Mouse (Mus musculus): ENCODE results near the gene Xpo4.

Gene Xpo4

DNA sequence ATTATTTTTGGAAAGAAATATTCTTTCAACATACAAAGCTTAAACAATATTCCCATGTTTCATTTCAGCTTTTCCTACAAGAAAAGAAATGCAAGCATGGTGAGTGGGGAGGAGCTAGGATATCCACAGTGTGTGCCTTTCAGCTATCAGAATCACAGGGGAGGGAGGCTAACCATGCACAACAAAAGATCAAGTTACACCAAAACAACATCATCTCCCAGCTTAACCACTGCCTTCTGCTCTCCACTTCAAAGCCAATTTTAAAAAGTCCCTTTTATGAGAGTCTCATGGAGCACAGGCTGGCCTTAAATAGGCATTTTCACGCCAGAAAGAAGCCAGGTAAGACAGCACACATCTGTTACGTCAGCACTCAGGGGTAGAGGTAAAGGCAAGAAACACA, 54.2 kb downstream of the Xpo4 start:
- DNase-seq (ENCODE audit: extremely low read depth, insufficient read length, low spot score), result no peak

DNA sequence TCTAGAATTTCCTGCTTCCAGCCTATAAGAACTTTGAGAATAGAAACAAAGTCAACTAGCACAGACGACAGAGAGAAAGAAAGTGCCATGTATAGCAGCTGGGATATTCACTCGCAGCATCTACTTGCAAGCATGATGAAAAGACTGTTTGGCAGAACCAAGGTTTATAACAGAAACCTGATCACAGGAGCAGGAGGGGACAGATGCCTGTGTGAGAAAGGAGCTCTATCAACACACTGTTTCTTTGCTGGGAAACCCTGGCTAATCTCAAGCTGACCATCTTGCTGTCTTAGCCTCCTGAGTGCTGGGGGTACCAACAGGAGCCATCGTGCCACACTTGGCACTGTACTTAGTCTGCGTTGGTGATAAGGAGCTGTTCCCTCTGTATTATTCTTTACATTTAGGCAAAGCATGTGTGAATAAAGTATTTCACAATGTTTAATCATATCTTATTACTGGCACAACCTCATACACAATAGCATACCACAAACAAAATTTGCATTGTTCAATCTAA, 55.4 kb downstream of the Xpo4 start:
- no peak for DNase-seq (ENCODE audit: extremely low read depth, insufficient read length, low spot score)

DNA sequence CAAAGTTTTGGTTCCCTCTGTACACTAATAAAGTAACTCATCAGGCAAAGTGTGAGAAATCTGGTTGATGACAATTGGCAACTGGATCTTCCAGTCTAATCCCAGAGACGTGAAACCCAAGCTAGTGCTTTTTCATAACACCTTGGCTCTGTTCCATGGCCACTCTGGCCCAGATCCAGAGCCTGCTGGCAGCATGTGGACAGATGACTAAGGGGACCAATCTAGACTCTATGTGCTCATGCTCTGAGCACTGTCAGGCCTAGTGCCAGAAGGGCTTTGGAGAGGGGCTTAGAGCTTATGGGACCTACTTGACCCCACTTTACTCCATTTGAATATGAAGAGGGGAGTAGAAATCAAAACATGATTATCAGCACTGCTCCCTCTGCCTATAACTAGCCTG, 57.7 kb downstream of the Xpo4 start:
- peak; percentile 59 for DNase-seq (ENCODE audit: extremely low read depth, insufficient read length, low spot score)

DNA sequence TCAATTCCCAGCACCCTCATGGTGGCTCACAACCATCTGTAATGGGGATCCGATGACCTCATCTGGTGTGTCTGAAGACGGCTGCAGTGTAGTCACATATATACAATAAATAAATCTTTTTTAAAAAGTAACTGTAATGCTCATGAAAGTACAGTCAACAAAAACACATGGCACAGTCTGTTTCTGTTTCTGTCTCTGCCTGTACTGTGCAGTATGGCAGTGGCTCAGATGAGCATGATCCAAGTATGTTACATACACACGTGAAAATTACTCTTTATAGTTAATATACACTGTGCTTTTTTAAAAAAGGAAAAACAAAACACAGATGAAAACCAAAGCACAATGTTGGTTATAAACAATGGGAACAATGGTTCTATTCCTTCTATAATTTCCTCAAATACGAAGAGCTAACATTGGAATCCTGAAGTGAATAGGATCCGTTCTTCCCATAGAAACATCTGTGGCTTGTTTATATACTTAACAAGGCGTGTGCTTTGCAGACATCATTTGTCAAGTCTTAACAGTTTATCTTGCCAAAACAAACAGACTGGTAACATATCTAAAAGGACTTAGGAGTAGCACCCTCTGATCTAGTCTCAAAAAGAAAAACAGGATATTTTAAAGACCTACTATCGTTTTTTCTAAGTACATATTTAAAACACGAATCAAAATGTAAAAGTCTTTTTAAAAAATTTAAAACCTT, 58.4 kb downstream of the Xpo4 start:
- DNase-seq (ENCODE audit: extremely low read depth, insufficient read length, low spot score), result no peak

DNA sequence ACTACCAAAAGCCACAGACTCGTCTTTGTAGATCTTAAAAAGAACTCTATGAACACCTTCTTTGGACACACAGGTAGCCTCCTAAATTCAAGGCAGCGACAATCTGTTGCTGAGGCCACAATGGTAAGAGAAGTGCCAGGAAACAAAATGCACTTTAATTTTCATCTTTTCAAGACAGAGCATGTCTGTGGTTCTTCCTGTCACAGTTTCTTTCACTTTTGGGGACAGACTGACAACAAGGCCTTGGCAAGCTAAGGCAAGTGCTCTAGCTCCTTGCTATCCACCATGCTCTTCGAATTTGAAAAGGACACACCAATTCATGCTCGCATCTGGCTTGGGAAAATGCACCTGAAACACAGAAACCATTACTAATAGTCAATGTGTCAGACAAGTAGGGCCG, 72.0 kb downstream of the Xpo4 start:
- no peak for DNase-seq (ENCODE audit: extremely low read depth, insufficient read length, low spot score)

DNA sequence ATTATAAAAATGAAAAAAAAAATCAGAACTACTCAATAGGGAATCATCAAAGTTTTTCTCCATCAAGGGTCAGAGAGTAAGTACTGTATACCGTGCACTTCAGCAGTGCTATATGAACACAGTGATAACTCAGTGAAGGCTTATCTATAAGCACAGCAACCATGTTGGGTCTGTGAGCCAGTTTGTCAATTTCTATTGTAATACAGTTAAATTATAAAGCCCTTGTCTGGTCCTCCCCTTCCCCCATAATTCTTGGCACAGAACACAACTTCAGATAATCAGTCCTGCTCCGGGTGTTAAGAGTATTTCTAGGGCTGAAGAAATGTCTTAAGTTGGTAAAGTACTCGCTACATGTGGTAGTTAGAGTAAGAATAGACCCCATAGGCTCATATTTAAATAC, 73.4 kb downstream of the Xpo4 start:
- DNase-seq (ENCODE audit: extremely low read depth, insufficient read length, low spot score), result no peak

DNA sequence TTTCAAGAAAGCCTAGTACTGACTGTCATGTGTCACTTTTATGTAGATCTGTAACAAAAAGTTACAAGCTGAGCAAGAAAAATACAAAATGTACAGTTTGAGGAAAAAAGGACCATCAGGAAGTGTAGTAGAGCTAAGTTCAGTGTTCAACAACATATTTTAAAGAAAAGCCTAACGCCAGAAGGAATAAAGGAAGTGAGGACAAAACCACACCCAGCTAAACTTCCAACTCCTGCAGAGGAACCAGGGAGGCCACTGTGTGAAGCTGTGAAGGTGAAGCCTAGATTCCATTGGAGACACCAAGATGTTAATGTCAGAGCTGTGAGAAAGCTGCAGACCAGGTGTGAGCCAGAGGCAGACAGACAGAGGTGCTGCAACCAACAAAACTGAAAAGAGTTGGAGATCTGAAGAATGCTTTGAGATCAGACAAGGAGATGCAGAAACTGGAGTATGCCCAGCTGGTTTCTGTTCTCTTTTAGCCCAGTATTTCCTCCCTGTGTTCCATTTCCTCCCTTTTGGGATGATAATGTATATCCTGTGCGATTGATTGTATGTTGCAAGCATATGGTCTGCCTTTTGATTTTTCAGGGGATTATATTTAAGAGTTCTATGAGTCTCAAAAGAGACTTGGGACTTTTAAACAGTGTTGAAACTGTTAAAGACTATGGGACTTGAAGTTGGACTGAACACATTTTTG, 88.7 kb downstream of the Xpo4 start:
- no peak for DNase-seq (ENCODE audit: extremely low read depth, insufficient read length, low spot score)

DNA sequence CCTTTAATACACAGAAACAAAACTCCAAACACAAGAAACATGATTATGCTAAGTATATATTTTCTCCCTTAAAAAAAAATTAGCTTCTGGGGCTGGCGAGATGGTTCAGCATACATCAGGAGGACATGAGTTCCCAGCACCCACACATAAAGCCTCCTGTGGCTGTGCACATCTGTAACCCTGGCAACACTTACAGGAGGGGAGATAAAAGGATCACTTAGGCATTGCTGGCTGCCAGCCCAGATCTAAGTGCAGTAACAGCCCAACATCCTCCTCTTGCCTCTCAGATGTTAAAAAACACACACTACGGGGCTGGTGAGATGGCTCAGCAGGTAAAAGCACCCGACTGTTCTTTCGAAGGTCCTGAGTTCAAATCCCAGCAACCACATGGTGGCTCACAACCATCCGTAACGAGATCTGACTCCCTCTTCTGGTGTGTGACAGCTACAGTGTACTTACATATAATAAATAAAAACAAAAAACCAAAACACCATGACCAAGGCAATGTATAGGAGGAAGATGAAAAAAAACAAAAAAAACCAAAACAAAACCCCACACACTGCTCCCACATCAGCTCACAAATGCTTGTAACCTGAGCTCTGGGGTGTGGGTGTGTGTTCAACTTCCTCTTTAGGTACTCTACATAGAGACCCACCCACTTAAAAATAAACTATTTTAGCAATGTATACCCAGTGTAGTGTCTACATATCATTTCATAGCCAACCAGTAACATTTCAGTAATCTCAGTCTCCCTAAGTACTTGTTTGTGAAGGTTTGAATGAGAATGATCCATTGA, 90.2 kb downstream of the Xpo4 start:
- no peak for DNase-seq (ENCODE audit: extremely low read depth, insufficient read length, low spot score)

DNA sequence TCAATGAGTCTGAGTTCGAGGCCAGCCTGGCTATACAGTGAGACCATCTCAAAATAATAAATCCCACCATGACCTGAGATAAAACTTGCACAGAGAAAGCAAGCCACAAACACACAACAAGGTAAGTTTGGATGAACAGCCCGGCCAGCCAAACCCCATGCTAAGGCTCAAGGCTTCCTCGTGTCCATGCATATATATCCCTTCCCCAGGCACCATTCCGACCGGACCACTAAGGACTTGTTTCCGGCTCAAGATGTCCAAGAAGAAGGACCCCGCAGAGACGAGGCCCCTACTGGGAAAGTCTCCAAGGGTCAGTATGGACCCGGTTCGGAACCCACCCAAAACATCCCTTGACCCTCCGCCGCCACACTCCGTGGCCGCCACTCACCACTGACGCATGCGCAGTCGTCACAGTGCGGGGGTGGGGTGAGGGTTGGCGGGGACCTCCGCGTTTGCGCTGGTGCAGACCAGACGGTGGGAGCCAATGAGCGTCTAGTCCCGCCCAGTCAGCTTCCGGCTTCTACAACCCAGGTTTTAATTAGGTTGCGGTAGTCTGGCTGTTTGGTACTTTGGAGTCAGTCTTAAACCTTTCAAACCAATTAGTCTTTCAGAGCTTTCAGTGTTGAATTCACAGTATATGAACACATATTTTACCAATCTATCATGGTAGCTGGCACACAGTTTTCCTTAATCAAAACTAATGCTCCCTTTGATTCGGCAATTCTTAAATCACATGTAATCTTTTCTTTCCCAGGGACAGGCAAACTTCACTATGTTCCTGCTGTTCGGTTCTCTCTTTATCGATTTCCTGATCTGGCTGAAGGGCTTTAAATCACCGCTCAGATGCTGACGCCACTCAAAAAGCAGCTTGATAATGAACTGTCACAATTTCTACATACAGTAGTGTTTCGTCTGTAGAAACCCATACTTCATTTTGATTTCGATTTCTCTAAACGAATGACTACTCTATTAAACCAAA, 93.8 kb downstream of the Xpo4 start, which contains the start of gene Eef1akmt1:
TSS of gene Eef1akmt1 (minus strand) at position 458 of the 979 bp plus-strand sequence.
- peak; percentile 91 for DNase-seq (ENCODE audit: extremely low read depth, insufficient read length, low spot score)

DNA sequence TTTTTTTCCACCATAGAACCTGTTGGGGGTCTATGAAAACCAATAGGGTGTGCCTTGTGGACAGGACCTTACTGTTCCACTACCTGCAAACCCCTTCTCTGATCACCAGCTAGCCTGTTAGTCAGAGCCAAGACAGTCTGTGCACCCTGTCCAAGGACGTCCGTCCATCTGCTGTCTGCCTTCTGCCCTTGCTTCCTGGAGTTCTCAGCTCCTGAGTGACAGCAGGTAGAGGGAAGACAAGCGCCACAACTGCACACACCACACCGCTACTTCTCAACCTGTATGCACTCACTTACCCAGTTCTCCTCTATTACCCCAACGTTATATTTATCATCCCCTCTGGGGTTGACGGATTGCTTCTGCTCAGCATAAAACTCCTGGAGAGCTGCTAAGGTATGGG, 99.6 kb downstream of the Xpo4 start:
- no peak for DNase-seq (ENCODE audit: extremely low read depth, insufficient read length, low spot score)

DNA sequence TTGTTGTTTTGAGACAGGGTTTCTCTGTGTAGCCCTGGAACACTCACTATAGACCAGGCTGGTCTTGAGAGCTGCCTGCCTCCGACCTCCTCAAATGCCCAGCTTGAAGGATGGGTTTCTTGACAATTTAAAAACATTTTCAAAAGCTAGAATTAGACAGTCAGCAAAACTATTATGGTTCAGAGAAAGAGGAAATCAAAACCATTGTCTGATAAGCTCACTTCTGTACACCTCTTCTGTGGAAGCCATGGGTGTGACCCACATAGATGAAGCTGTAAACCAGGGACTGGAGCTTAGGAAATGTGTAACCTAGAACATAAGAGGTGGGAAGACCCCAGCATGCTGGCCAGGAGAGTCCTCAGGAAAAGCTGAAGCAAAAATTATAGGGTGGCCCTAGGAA, 108.3 kb downstream of the Xpo4 start:
- DNase-seq (ENCODE audit: extremely low read depth, insufficient read length, low spot score), result no peak

DNA sequence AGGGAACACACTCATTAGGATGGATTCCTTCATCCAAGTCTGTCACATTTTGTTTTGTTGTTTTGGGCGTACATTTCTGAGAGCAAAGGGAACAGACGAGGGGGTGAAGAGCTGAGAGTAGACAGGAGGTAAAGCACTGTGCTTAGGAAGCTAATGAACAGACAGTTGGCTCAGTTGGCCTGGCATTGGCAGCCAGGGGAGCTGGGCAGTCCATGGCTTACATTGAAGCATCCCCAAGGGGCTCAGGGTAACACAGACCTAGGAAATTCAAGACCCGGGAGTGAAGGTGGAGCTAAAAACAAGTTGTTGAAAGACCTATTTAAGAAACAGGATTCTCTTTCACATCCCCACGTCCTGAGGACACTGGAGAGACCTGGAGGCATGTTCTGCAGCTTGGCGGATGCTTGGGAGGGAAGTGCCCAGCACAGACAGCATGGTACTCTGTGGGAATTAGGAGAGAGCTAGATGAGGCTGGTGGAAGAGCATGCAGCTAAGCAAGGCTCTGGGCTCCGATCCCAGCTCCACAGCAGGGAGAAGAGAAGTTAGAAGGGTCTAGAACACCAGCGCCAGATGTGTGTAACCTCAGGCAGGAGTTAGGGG, 109.7 kb downstream of the Xpo4 start:
- DNase-seq (ENCODE audit: extremely low read depth, insufficient read length, low spot score), result no peak

DNA sequence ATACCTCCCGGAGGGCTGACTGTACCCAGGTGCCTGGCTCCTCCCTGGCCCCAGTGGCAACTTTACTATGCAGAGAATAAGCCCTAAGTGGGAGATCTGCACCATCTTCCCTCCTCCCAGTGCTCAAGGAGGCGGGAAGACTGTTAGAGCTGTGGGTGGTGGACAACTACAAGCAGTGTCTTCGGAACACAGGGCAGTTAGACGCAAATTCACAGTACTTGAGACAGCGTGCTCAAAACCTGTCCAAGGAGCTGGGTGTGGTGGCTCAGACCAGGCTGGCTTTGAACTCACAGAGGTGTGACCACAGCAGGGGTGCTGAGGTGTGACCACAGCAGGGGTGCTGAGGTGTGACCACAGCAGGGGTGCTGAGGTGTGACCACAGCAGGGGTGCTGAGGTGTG, 110.8 kb downstream of the Xpo4 start:
- DNase-seq (ENCODE audit: extremely low read depth, insufficient read length, low spot score), result no peak

DNA sequence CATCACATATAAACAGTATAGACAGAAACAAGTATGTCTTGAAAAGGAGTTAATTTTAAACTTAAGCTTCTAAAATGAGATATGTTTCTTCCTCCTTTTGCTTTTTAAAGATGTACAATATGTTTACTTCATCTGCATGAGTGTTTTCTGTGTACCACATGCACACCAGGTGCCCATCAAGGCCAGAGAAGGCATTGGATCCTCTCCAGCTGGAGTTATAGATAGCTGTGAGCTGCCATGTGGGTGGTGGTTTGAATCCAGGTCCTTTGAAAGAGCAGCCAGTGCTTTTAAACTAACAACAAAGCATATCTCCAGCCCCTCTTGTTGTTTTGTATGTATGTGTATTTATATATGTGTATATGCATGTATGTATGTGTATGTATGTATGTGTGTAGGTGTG, 112.3 kb downstream of the Xpo4 start:
- DNase-seq (ENCODE audit: extremely low read depth, insufficient read length, low spot score), result no peak

DNA sequence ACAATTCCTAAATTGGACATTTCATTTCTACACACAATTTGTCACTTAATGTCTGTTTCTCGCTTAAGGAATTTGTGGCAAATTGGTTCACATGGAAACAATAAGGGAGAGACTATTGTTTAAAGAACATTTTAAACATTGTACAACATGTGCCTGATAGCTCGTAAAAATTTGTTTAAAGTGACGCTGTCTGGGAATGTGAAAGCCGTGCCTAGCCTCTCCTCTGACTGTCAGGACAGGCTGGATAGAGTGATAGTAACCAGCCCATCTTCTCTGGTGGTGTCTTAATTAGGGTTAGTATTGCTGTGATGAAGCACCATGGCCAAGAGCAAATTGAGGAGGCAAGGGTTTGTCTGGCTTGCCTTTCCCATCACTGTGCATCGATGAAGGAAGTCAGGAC, 118.2 kb downstream of the Xpo4 start:
- DNase-seq (ENCODE audit: extremely low read depth, insufficient read length, low spot score), result no peak

DNA sequence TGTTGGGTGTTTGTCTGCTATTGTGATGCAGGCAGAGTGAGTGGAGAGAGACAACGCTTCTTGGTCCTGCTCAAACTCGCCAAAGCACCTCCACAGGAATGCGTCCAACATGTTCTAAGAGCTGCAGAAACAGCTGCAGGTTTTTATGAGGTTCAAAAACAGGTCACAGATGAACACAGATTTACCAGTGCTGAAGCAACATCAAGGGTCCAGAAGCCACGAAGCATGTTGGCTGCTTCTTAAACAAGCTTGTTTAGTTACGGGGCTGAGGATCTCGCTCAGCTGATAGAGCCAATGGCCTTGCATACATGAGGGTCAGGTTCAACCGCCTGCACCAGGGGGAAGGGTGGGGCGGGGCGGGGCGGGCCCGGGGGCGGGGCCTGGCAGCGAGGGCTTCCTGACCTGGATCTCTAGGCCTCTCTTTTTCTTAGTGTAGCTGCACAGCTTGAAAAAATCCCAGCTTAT, 118.6 kb downstream of the Xpo4 start:
- DNase-seq (ENCODE audit: extremely low read depth, insufficient read length, low spot score), result no peak

DNA sequence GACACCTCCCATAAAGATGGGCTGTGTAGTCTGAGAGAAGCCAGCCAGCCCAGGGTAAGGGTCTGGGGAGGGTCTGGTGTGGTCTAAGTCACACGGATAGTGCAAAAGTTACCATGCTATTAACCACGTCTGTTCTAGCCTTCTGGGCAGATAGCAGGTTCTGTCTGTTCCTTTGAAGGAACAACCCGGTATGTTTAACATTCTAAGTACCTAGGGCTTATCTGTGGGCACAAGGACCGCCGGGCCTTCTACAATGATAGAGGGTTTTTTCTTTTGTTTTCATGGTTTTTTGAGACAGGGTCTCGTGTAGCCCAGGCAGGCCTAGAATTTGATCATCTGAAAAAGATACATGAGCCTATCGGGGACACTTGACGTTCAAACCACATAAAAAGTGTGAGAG, 119.1 kb downstream of the Xpo4 start:
- DNase-seq (ENCODE audit: extremely low read depth, insufficient read length, low spot score), result no peak

DNA sequence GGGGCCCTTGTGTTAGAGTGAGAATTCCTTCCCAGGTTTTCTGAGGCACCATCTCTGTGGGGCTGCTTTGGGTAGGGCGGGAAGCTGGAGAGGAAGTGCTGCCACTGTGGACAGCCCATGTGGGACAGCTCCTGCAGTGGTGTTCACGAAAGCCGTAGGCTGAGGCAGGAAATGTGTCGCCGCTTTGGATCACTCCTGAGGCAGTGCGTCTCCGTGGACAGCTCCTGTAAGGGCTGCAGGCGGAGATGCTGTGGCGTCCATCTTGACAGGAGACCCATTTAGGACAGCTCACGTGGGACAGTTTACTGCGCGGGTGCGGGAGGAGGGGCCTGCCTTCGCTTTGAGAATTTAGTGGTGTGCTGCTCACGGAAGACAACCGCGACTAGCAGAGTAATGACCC, 119.7 kb downstream of the Xpo4 start:
- no peak for DNase-seq (ENCODE audit: extremely low read depth, insufficient read length, low spot score)

DNA sequence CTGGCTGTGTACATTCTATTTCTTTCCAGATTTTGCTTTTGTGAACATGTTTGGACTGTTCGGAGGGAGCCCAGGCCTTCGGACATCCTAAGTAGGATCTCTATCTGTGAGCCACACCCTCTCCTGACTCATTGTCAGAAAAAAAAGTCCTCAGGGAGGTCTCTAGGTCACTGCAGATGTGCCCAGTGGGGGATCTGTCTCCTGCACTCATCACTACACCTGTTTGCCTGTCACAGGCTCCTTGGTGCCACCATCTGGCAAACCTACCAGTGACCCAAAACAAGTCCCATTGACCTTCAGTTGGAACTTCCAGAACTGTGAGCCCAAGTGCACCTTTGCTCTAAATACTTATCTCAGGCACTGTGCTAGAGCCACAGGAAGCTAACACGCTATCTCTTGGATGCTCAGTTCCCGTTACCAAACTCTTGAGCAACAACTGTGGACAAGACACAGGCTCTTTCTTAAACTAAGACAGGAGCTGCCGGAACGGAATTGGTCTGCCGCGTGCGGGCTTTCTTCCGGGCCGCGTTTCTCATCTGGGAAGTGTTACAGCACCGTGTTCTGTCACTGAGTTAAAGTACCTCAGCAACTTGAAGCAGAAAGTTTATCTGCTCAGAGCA, 121.7 kb downstream of the Xpo4 start:
- DNase-seq (ENCODE audit: extremely low read depth, insufficient read length, low spot score), result no peak

All from 3134 (cell line).